Mouse (Mus musculus) CH12.LX (cell line): Measurements from ENCODE around the gene Sorcs3. TPM values are rescaled to one million over a fixed set of nuclear protein-coding genes. Genes with fewer than 3 reads are reported as not detected.

Experiments used
- DNase-seq: peaks from one replicate; pipeline ENCODE4 v3.0.0-alpha.2; 2013; ENCODE audit errors: extremely low read depth
- H3K27ac ChIP-seq: 2 replicates; pipeline ENCODE4 v1.5.1; 2012; ENCODE audit warnings: low read depth, mild to moderate bottlenecking, control low read depth, moderate library complexity; ENCODE audit not compliant: insufficient read depth
- H3K27me3 ChIP-seq: replicated peaks from 2 replicates; pipeline ENCODE3; 2012; ENCODE audit warnings: inconsistent platforms
- H3K36me3 ChIP-seq, 2 experiments: replicated peaks in 1 of 2; 2 replicates each; pipeline versions ENCODE3 to v1.6.1; 2012; ENCODE audit warnings: inconsistent platforms in 1 of 2, low read length in 1 of 2, mild to moderate bottlenecking in 1 of 2, mixed read lengths in 1 of 2, moderate library complexity in 1 of 2; ENCODE audit not compliant: control insufficient read depth in 1 of 2, insufficient read depth in 1 of 2
- H3K4me1 ChIP-seq, 2 experiments: 2 replicates each; pipeline ENCODE4 v1.6.1; 2012; ENCODE audit warnings: inconsistent platforms in 1 of 2, moderate library complexity in 1 of 2; ENCODE audit not compliant: insufficient read depth in 2 of 2, control insufficient read depth in 1 of 2
- H3K4me2 ChIP-seq: 2 replicates; pipeline ENCODE4 v1.6.1; 2012; ENCODE audit warnings: low read depth, mild to moderate bottlenecking, control low read depth; ENCODE audit not compliant: poor library complexity, insufficient read depth, severe bottlenecking
- H3K4me3 ChIP-seq, 3 experiments: fragments of 150-350 bp in 1 of 3; sonication (generic) in 1 of 3; replicated peaks in 1 of 3; 2 replicates each; pipeline versions ENCODE3 to v1.5.1; 2011 to 2012; ENCODE audit warnings: low read depth in 2 of 3, low read length in 2 of 3, mild to moderate bottlenecking in 2 of 3, moderate library complexity in 2 of 3, control low read depth in 1 of 3, improper control_type of control experiment in 1 of 3, inconsistent platforms in 1 of 3, mixed read lengths in 1 of 3; ENCODE audit not compliant: poor library complexity in 1 of 3
- H3K79me2 ChIP-seq: replicated peaks from 2 replicates; pipeline ENCODE4 v1.6.1; 2012; ENCODE audit warnings: mild to moderate bottlenecking, moderate library complexity; ENCODE audit not compliant: control insufficient read depth, poor library complexity, insufficient read depth, severe bottlenecking; ENCODE audit errors: extremely low read depth
- H3K9ac ChIP-seq: 2 replicates; pipeline ENCODE4 v1.6.1; 2012; ENCODE audit warnings: low read depth, mild to moderate bottlenecking, control low read depth, moderate library complexity; ENCODE audit not compliant: insufficient read depth
- H3K9me3 ChIP-seq: replicated peaks from 2 replicates; pipeline ENCODE3; 2012; ENCODE audit warnings: low read length, inconsistent platforms, mixed read lengths
- BHLHE40 ChIP-seq: IDR thresholded peaks from 2 replicates; pipeline ENCODE4 v1.6.1; 2011; ENCODE audit warnings: mild to moderate bottlenecking, low read depth, low read length, improper control_type of control experiment
- CHD2 ChIP-seq: IDR thresholded peaks from 2 replicates; pipeline ENCODE4 v1.6.1; 2011; ENCODE audit warnings: low read length, improper control_type of control experiment
- E2F4 ChIP-seq: IDR thresholded peaks from 2 replicates; pipeline ENCODE4 v1.6.1; 2011; ENCODE audit warnings: low read depth, low read length, improper control_type of control experiment; ENCODE audit not compliant: insufficient replicate concordance
- ELF1 ChIP-seq: IDR thresholded peaks from 2 replicates; pipeline ENCODE4 v1.6.1; 2014; ENCODE audit warnings: low read depth, mild to moderate bottlenecking, inconsistent platforms, low read length, improper control_type of control experiment
- EP300 ChIP-seq: IDR thresholded peaks from 2 replicates; pipeline ENCODE4 v1.6.1; 2011; ENCODE audit warnings: low read length, improper control_type of control experiment
- GABPA ChIP-seq: IDR thresholded peaks from 2 replicates; pipeline ENCODE4 v1.6.1; 2012; ENCODE audit warnings: low read depth, low read length, improper control_type of control experiment, inconsistent platforms; ENCODE audit not compliant: insufficient replicate concordance
- HCFC1 ChIP-seq: IDR thresholded peaks from 2 replicates; pipeline ENCODE4 v1.6.1; 2012; ENCODE audit warnings: low read depth, mild to moderate bottlenecking, inconsistent platforms, low read length, improper control_type of control experiment
- IRF4 ChIP-seq: IDR thresholded peaks from 2 replicates; pipeline ENCODE4 v1.6.1; 2014; ENCODE audit warnings: low read depth, mild to moderate bottlenecking, inconsistent platforms, low read length, improper control_type of control experiment
- JUN ChIP-seq: IDR thresholded peaks from 2 replicates; pipeline ENCODE4 v1.6.1; 2011; ENCODE audit warnings: low read depth, mild to moderate bottlenecking, low read length, improper control_type of control experiment, moderate library complexity; ENCODE audit not compliant: insufficient read depth
- MEF2A ChIP-seq: IDR thresholded peaks from 2 replicates; pipeline ENCODE4 v1.6.1; 2014; ENCODE audit warnings: low read depth, mild to moderate bottlenecking, inconsistent platforms, low read length, improper control_type of control experiment, borderline replicate concordance
- NELFE ChIP-seq: IDR thresholded peaks from 2 replicates; pipeline ENCODE4 v1.6.1; 2011; ENCODE audit warnings: low read depth, low read length, improper control_type of control experiment
- NRF1 ChIP-seq: IDR thresholded peaks from 2 replicates; pipeline ENCODE4 v1.6.1; 2014; ENCODE audit warnings: low read depth, mild to moderate bottlenecking, inconsistent platforms, low read length, improper control_type of control experiment, moderate library complexity
- PAX5 ChIP-seq: IDR thresholded peaks from 2 replicates; pipeline ENCODE4 v1.6.1; 2012; ENCODE audit warnings: low read length, inconsistent platforms, mixed read lengths
- POLR2A ChIP-seq: IDR thresholded peaks from 2 replicates; pipeline ENCODE4 v1.6.1; 2011; ENCODE audit warnings: low read depth, mild to moderate bottlenecking, improper control_type of control experiment, low read length
- RAD21 ChIP-seq: IDR thresholded peaks from 2 replicates; pipeline ENCODE4 v1.6.1; 2011; ENCODE audit warnings: low read depth, mild to moderate bottlenecking, low read length, improper control_type of control experiment, moderate library complexity
- RCOR1 ChIP-seq: conservative IDR thresholded peaks from 2 replicates; pipeline ENCODE4 v1.6.1; 2012; ENCODE audit warnings: low read depth, mild to moderate bottlenecking, inconsistent platforms, low read length, improper control_type of control experiment
- SMC3 ChIP-seq: IDR thresholded peaks from 2 replicates; pipeline ENCODE4 v1.6.1; 2011; ENCODE audit warnings: low read depth, low read length, improper control_type of control experiment
- TBP ChIP-seq: conservative IDR thresholded peaks from 2 replicates; pipeline ENCODE4 v1.6.1; 2011; ENCODE audit warnings: low read depth, low read length, improper control_type of control experiment
- USF1 ChIP-seq: IDR thresholded peaks from 2 replicates; pipeline ENCODE4 v1.6.1; 2014; ENCODE audit warnings: low read depth, mild to moderate bottlenecking, inconsistent platforms, low read length, improper control_type of control experiment
- USF2 ChIP-seq: conservative IDR thresholded peaks from 2 replicates; pipeline ENCODE4 v1.6.1; 2011; ENCODE audit warnings: low read depth, low read length, improper control_type of control experiment
- ZC3H11A ChIP-seq: IDR thresholded peaks from 2 replicates; pipeline ENCODE4 v1.6.1; 2012; ENCODE audit warnings: low read depth, mild to moderate bottlenecking, inconsistent platforms, low read length, improper control_type of control experiment
- ZKSCAN1 ChIP-seq: IDR thresholded peaks from 2 replicates; pipeline ENCODE4 v1.6.1; 2012; ENCODE audit warnings: low read depth, inconsistent platforms, low read length, improper control_type of control experiment, borderline replicate concordance
- ZMIZ1 ChIP-seq: IDR thresholded peaks from 2 replicates; pipeline ENCODE4 v1.6.1; 2012; ENCODE audit warnings: low read depth, mild to moderate bottlenecking, inconsistent platforms, low read length, improper control_type of control experiment
- ZNF384 ChIP-seq: IDR thresholded peaks from 2 replicates; pipeline ENCODE4 v1.6.1; 2012; ENCODE audit warnings: low read depth, low read length, improper control_type of control experiment, inconsistent platforms
- dilution Hi-C: fragments of 300-500 bp; cut with MboI; formaldehyde crosslinking; loops from 2 replicates; pipeline ENCODE4 v1.14.3; 2020; ENCODE audit warnings: low sequenced_read_pairs; ENCODE audit not compliant: extremely low pct_unique_long_range_greater_than_20kb, extremely low pct_ligation_motif_present
- in situ Hi-C: fragments of 300-500 bp; cut with MboI; formaldehyde crosslinking; loops from 3 replicates; pipeline ENCODE4 v1.14.3; 2019; ENCODE audit warnings: low sequenced_read_pairs, low pct_ligation_motif_present, low pct_unique_long_range_greater_than_20kb, mixed read lengths
- polyA plus RNA-seq: library from polyadenylated mRNA; unstranded; fragments of >175 nt; gene quantifications from 2 replicates; pipeline ENCODE4 v1.2.1, GENCODE M21; 2012; ENCODE audit warnings: low read depth; ENCODE audit not compliant: insufficient read length
- total RNA-seq, 2 experiments: library from RNA; depleted of rRNA; stranded (reverse); fragments of 300-350 nt in 1 of 2; fragments of >200 nt in 1 of 2; gene quantifications; 2 replicates each; pipeline ENCODE4 v1.2.3; 2012 to 2014

The Sorcs3 gene
- total and polyA plus RNA-seq, 3 experiments: not detected

DNA sequence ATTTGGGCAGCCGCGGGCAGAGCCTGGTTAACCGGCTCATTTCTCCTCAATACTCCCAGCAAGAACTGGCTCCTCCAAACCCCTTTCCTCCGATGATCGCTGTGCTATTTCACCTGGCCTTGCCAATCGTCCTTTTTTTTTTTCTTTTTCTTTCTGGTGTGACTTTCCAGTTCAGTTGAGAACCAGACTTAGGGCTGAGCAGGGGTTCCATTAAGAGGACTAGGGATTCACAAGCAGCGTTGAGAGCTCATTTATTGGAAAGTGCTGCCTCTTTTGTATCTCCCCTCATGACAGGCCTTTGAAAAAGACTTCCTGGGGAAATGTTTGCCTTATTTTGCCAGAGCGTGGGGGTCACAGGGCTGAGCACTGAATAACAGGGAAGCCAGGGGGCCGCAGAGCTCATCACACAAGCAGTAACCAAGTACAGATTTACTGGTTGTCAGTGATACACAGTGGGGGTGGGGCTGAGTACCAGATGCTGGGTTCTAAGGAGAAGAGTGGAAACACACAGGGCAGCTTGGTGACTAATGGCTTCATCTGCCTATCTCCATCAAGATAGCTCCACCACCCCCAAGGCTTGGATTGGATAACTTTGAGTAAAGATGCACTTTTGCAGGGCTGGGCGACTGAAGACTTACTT lies 2.0 kb downstream of the Sorcs3 start:
- no peak for DNase-seq
- no peaks in the 10 kb centered on the region for H3K36me3 ChIP-seq
- H3K4me1 ChIP-seq: no peaks in the 10 kb centered on the region
- H3K27me3 ChIP-seq: no peaks in the 10 kb centered on the region
- no peak for TF ChIP-seq POLR2A
- no peak for TF ChIP-seq JUN
- no peak for TF ChIP-seq PAX5
- no peak for TF ChIP-seq ZKSCAN1
- TF ChIP-seq EP300: no peak
- TF ChIP-seq USF2: no peak
- TF ChIP-seq E2F4: no peak
- no peak for TF ChIP-seq IRF4
- no peak for TF ChIP-seq ZNF384
- no peak for TF ChIP-seq GABPA
- TF ChIP-seq NRF1: no peak
- no peak for TF ChIP-seq BHLHE40
- no peak for TF ChIP-seq HCFC1
- H3K27ac ChIP-seq: no peak overlapping the region
- dilution Hi-C loops (no loop called here), in situ Hi-C loops (no loop called here)
- peaks cover 90% of the 10 kb centered on the region for H3K9me3 ChIP-seq
- no peak overlapping the region for H3K4me2 ChIP-seq
- no peaks in the 10 kb centered on the region for H3K79me2 ChIP-seq
- H3K4me3 ChIP-seq: no peak overlapping the region
- no peak overlapping the region for H3K9ac ChIP-seq

DNA sequence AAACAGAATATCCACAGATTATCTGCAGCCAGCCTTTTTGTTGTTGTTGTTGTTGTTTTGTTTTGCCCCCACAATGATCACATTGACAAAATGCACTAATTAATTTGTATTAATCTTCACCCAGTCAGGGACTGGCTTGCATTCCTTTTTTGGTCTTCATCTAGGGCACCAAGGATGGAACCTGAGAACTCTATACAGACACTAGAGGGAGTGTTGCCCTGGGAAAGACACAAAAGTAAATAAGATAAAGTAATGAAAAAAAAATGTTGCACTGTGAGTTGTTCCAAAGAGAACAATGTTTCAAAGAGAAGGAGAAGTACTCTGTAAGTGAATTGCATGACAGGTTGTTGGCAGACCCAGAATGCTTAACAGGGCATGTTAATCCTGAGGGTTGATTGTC lies 9.6 kb downstream of the Sorcs3 start:
- Histone ChIP-seq H3K4me1 (no peaks in the 10 kb centered on the region), H3K9ac (no peak overlapping the region), H3K36me3 (no peaks in the 10 kb centered on the region), H3K79me2 (no peaks in the 10 kb centered on the region), H3K27ac (no peak overlapping the region), H3K4me3 (no peak overlapping the region), H3K9me3 (peaks cover 75% of the 10 kb centered on the region), H3K27me3 (no peaks in the 10 kb centered on the region), H3K4me2 (no peak overlapping the region)
- TF ChIP-seq ELF1 (no peak), ZC3H11A (no peak), ZMIZ1 (no peak), MEF2A (no peak), JUN (no peak), PAX5 (no peak), GABPA (no peak), RAD21 (no peak), CHD2 (no peak), USF2 (no peak), NELFE (no peak), TBP (no peak), USF1 (no peak), RCOR1 (no peak), NRF1 (no peak), SMC3 (no peak)
- in situ Hi-C loops (no loop called here), dilution Hi-C loops (no loop called here)
- no peak for DNase-seq
